Mouse (Mus musculus): ENCODE measurements at regions not wholly inside any gene's neighbourhood (a gene's known extent, or its start where the extent isn't known, plus 50 kb on each side); places are given as distances from the start of the nearest gene placed in this dataset.
A peak's percentile ranks its signal among the peaks of the same experiment; 100 is the strongest.

DNA sequence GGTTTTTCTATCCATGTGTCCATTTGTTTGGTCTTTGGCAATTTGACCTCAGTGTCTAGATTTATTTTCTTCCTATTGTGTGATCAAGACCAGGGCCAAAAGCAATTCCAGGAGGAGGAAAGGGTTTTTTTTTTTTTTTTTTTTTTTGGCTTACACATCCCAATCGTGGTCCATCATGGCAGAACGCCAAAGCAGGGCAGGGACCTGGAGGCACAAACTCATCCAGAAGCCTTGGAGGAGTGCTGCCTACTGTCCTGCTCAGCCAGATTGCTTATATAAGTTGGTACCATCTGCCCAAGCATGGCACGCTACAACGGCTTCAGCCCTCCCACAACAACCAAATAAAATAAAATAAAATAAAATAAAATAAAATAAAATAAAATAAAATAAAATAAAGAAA is 286.5 kb upstream of the Ndst3 start:
- WGBS, result 75% methylated on average over 4 of the region's 4 CpGs
- ATAC-seq (ENCODE audit: low FRiP score) (no peak), DNase-seq (ENCODE audit: low spot score) (no peak)
- Histone ChIP-seq H3K9ac (no peak overlapping the region), H3K4me1 (replicated peaks; ENCODE audit: control insufficient read depth, insufficient read depth, low read length) (no peaks in the 10 kb centered on the region), H3K9me3 (ENCODE audit: control insufficient read depth, low read length) (no peaks in the 10 kb centered on the region), H3K4me3 (replicated peaks; ENCODE audit: low read length) (no peak overlapping the region), H3K27me3 (ENCODE audit: control insufficient read depth, insufficient read depth, low read length) (no peaks in the 10 kb centered on the region), H3K27ac (no peak overlapping the region), H3K4me2 (replicated peaks) (no peak overlapping the region), H3K36me3 (replicated peaks; ENCODE audit: control insufficient read depth, insufficient read depth) (no peaks in the 10 kb centered on the region)

DNA sequence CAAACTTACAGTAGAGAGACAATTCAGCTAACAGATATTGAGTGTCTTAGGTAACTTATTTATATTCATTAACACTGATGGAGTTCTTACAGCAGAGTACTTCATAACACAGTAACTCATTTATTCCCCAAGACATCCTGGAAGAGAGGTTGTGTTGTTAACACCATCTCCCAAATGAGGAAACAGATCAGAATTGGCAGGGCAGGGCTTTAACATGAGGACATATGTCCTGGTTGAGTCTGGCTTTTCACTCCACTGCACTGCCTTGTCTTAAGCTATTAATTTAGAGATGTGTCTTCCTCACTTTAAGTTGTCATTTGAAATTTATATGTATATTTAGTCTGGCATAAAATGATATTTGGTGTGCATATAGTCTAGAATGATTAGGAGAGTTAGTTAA is 292.4 kb upstream of the Ndst3 start:
- H3K36me3 ChIP-seq (replicated peaks; ENCODE audit: control insufficient read depth, insufficient read depth), result no peaks in the 10 kb centered on the region
- no peak overlapping the region for H3K9ac ChIP-seq
- no peaks in the 10 kb centered on the region for H3K4me1 ChIP-seq (replicated peaks; ENCODE audit: control insufficient read depth, insufficient read depth, low read length)
- H3K27me3 ChIP-seq (ENCODE audit: control insufficient read depth, insufficient read depth, low read length), result no peaks in the 10 kb centered on the region
- ATAC-seq (ENCODE audit: low FRiP score) (no peak), DNase-seq (ENCODE audit: low spot score) (no peak)
- no peak overlapping the region for H3K27ac ChIP-seq
- no peak overlapping the region for H3K4me2 ChIP-seq (replicated peaks)
- H3K4me3 ChIP-seq (replicated peaks; ENCODE audit: low read length), result no peak overlapping the region
- H3K9me3 ChIP-seq (ENCODE audit: control insufficient read depth, low read length), result no peaks in the 10 kb centered on the region

DNA sequence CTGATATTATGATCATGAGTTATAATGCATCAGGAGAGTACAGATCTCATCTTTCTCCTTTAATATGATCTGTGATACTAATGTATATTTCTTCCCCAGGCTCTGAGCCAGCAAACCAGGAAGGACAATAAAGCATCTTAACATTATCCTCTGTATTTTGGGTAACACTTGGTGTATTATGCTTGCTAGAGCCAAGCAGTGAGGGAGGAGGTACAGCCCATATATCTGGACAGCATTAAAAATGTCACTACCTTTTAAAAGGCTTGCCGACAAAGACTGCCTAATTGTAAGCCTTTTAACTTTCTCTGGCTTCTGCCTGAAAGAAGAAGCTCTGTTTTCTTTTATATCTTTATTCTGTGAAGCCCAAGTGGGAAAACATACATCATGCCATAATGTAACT is 292.9 kb upstream of the Ndst3 start:
- Histone ChIP-seq H3K36me3 (replicated peaks; ENCODE audit: control insufficient read depth, insufficient read depth) (no peaks in the 10 kb centered on the region), H3K27ac (no peak overlapping the region), H3K9me3 (ENCODE audit: control insufficient read depth, low read length) (no peaks in the 10 kb centered on the region), H3K4me1 (replicated peaks; ENCODE audit: control insufficient read depth, insufficient read depth, low read length) (no peaks in the 10 kb centered on the region), H3K4me2 (replicated peaks) (no peak overlapping the region), H3K9ac (no peak overlapping the region), H3K4me3 (replicated peaks; ENCODE audit: low read length) (no peak overlapping the region), H3K27me3 (ENCODE audit: control insufficient read depth, insufficient read depth, low read length) (no peaks in the 10 kb centered on the region)
- DNase-seq (ENCODE audit: low spot score), result no peak
- 75% methylated on average over 1 of the region's 1 CpGs for WGBS
- ATAC-seq (ENCODE audit: low FRiP score), result no peak

DNA sequence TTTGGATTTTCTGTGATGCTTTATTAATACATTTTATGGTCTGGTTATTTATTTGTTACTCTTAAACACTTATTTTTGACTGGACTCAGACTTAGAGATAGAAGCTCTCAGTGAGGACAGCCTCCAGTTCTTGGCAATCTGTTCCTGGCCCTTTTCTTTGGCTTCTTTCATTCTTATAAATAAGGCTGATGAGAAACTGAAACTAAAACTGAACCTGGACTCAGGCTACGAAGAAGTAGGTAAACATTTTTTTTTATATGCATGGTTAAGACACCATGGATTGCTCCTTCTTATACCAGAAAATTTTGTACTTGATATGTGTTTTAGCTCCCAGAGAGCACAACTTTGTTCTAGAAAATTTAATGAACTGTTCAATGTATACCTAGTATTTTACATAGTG is 293.4 kb upstream of the Ndst3 start:
- DNase-seq (ENCODE audit: low spot score), result no peak
- Histone ChIP-seq H3K27me3 (ENCODE audit: control insufficient read depth, insufficient read depth, low read length) (no peaks in the 10 kb centered on the region), H3K4me1 (replicated peaks; ENCODE audit: control insufficient read depth, insufficient read depth, low read length) (no peaks in the 10 kb centered on the region), H3K9me3 (ENCODE audit: control insufficient read depth, low read length) (no peaks in the 10 kb centered on the region), H3K4me2 (replicated peaks) (no peak overlapping the region), H3K36me3 (replicated peaks; ENCODE audit: control insufficient read depth, insufficient read depth) (no peaks in the 10 kb centered on the region), H3K4me3 (replicated peaks; ENCODE audit: low read length) (no peak overlapping the region), H3K27ac (no peak overlapping the region), H3K9ac (no peak overlapping the region)
- 72% methylated on average over 1 of the region's 1 CpGs for WGBS
- ATAC-seq (ENCODE audit: low FRiP score), result no peak

DNA sequence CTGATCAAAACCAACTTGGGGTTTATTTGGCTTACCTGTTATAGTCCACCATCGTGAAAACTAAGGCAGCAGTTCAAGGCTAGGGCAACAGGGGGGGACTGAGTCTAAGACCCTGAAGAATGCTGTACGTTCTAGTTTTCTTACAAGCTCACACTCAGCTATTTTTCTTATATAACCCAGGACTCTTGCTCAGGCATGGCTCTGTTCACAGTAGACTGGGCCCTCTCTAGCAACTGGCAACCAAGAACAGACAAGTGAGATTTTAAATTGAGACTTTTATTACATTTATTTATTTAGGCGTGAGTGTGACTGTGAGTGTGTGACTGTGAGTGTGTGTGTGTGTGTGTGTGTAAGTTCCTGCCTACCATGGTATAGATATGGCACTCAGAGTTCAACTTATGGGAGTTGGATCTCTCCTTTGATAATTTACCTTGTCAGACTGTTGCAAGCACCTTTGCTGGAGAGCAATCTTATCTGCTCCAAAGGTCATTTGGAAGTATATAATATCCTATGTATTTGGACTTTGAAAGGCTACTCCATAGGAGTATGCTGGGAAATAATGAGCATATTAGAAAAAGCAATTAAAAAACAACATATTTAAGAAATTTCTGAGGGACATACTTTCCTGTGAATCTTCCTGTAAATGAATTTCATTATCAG is 309.4 kb upstream of the Ndst3 start:
- Histone ChIP-seq H3K4me3 (replicated peaks; ENCODE audit: low read length) (no peak overlapping the region), H3K27ac (no peak overlapping the region), H3K4me1 (replicated peaks; ENCODE audit: control insufficient read depth, insufficient read depth, low read length) (no peaks in the 10 kb centered on the region), H3K4me2 (replicated peaks) (no peak overlapping the region), H3K9ac (no peak overlapping the region), H3K36me3 (replicated peaks; ENCODE audit: control insufficient read depth, insufficient read depth) (no peaks in the 10 kb centered on the region), H3K27me3 (ENCODE audit: control insufficient read depth, insufficient read depth, low read length) (no peaks in the 10 kb centered on the region), H3K9me3 (ENCODE audit: control insufficient read depth, low read length) (no peaks in the 10 kb centered on the region)
- 85% methylated on average over 3 of the region's 3 CpGs for WGBS
- ATAC-seq (ENCODE audit: low FRiP score), result no peak
- DNase-seq (ENCODE audit: low spot score), result no peak

DNA sequence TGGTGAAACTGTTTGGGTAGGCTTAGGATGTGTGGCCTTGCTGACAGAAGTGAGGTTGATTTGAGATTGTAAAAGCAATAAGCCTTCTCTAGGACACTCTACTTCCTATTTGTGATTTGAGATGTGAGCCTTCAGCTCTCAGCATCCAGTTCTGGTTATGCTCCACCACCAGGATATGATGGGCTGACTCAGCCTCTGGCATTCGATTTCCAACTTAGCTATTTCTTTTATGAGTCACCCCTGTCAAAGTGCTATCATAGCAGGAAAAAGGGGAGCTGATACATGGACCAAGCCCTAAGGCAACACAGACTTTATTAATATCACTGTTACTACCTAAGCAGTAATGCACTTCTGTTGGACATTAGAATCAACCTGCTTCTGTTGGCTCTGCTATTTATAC is 310.2 kb upstream of the Ndst3 start:
- Histone ChIP-seq H3K4me1 (replicated peaks; ENCODE audit: control insufficient read depth, insufficient read depth, low read length) (no peaks in the 10 kb centered on the region), H3K27ac (no peak overlapping the region), H3K27me3 (ENCODE audit: control insufficient read depth, insufficient read depth, low read length) (no peaks in the 10 kb centered on the region), H3K9me3 (ENCODE audit: control insufficient read depth, low read length) (no peaks in the 10 kb centered on the region), H3K4me2 (replicated peaks) (no peak overlapping the region), H3K36me3 (replicated peaks; ENCODE audit: control insufficient read depth, insufficient read depth) (no peaks in the 10 kb centered on the region), H3K4me3 (replicated peaks; ENCODE audit: low read length) (no peak overlapping the region), H3K9ac (no peak overlapping the region)
- 68% methylated on average over 1 of the region's 1 CpGs for WGBS
- no peak for DNase-seq (ENCODE audit: low spot score)
- no peak for ATAC-seq (ENCODE audit: low FRiP score)

DNA sequence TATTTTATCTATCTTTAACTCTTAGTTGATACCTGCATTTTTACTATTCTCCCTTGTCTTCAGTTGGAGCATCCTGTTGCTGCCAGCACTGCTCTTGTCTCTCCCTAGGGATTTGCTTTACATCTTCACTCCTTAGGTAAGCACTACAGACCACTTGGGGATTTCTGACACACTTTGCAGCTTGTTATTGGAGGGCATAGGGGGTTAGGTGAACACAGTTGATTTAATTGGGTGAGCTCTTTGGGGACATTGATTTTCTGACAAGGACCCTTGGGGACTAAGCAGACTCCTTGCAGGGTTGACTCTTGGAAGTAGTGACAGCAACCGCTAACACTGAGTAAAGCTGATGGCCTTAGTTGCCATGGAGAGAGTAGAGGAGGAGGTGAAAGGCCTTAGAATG is 309.0 kb upstream of the Tram1l1 start:
- Histone ChIP-seq H3K27me3 (ENCODE audit: control insufficient read depth, insufficient read depth, low read length) (no peaks in the 10 kb centered on the region), H3K36me3 (replicated peaks; ENCODE audit: control insufficient read depth, insufficient read depth) (no peaks in the 10 kb centered on the region), H3K4me2 (replicated peaks) (no peak overlapping the region), H3K9me3 (ENCODE audit: control insufficient read depth, low read length) (no peaks in the 10 kb centered on the region), H3K4me1 (replicated peaks; ENCODE audit: control insufficient read depth, insufficient read depth, low read length) (no peaks in the 10 kb centered on the region), H3K4me3 (replicated peaks; ENCODE audit: low read length) (no peak overlapping the region), H3K27ac (no peak overlapping the region), H3K9ac (no peak overlapping the region)
- no peak for ATAC-seq (ENCODE audit: low FRiP score)
- DNase-seq (ENCODE audit: low spot score), result no peak
- 81% methylated on average over 1 of the region's 1 CpGs for WGBS

DNA sequence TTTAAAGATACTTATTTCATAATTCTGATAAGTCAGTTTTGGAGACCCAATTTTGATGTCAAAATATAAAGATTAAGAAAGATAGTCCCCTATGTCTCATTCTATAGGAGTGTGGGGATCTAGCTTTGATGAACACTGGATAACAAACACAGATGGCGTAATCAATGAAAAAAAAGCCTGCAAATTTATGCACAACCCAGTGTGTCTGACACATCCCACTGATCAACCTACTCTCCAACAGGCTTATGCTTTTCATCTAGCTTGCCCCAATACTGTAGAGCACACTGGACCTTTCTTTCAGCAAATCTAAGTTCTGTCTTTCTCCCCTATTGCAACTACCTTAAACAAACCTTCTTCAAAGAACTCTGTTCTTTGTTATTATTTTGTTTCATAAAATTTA is 302.0 kb upstream of the Tram1l1 start:
- no peak overlapping the region for H3K4me2 ChIP-seq (replicated peaks)
- no peaks in the 10 kb centered on the region for H3K9me3 ChIP-seq (ENCODE audit: control insufficient read depth, low read length)
- H3K9ac ChIP-seq, result no peak overlapping the region
- no peak for DNase-seq (ENCODE audit: low spot score)
- H3K27ac ChIP-seq, result no peak overlapping the region
- no peak for ATAC-seq (ENCODE audit: low FRiP score)
- 88% methylated on average over 1 of the region's 1 CpGs for whole genome bisulfite sequencing
- no peaks in the 10 kb centered on the region for H3K36me3 ChIP-seq (replicated peaks; ENCODE audit: control insufficient read depth, insufficient read depth)
- no peaks in the 10 kb centered on the region for H3K27me3 ChIP-seq (ENCODE audit: control insufficient read depth, insufficient read depth, low read length)
- no peaks in the 10 kb centered on the region for H3K4me1 ChIP-seq (replicated peaks; ENCODE audit: control insufficient read depth, insufficient read depth, low read length)
- H3K4me3 ChIP-seq (replicated peaks; ENCODE audit: low read length), result no peak overlapping the region

DNA sequence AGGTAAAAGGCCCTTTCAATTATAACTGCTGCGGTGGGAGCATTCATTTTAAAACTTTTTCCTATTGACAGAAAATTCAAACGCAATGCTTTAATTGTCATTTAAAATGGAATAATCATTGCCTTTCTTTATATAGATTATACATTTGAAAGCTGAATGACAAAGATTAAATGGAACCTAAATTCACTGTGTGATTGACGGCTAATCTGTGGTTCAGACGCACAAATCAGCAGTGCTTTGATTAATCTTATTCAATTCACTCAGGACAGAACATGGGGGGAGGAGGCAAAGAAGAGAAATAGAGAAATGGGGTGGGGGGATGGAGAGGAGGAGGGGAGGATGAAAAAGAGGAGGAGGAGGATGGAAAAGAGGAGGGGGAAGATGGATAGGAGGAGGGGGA is 294.5 kb upstream of the Tram1l1 start:
- 51% methylated on average over 4 of the region's 4 CpGs for WGBS
- Histone ChIP-seq H3K27me3 (ENCODE audit: control insufficient read depth, insufficient read depth, low read length) (no peaks in the 10 kb centered on the region), H3K9ac (no peak overlapping the region), H3K9me3 (ENCODE audit: control insufficient read depth, low read length) (no peaks in the 10 kb centered on the region), H3K4me3 (replicated peaks; ENCODE audit: low read length) (no peak overlapping the region), H3K36me3 (replicated peaks; ENCODE audit: control insufficient read depth, insufficient read depth) (no peaks in the 10 kb centered on the region), H3K27ac (no peak overlapping the region), H3K4me1 (replicated peaks; ENCODE audit: control insufficient read depth, insufficient read depth, low read length) (no peaks in the 10 kb centered on the region), H3K4me2 (replicated peaks) (no peak overlapping the region)
- DNase-seq (ENCODE audit: low spot score), result no peak
- no peak for ATAC-seq (ENCODE audit: low FRiP score)

DNA sequence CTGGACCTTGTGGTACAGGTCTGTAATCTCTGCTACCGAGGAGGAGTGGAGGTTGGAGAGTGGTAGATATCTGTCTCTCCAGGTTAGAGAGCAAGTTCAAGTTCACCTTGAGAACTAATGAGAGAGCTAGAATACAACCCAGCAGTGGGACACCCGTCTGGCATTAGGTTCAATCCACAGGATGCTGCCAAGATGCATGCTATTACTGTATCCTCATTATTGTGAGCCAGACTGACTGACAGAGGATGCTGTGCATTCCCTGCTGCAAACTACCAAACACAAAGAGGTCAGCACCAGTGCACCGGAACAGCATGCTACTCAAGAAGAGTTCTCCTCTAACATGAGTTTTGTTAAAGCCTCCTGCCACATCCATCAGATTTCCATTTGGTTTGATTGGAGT is 253.6 kb upstream of the Tram1l1 start:
- no peaks in the 10 kb centered on the region for H3K27me3 ChIP-seq (ENCODE audit: control insufficient read depth, insufficient read depth, low read length)
- H3K4me1 ChIP-seq (replicated peaks; ENCODE audit: control insufficient read depth, insufficient read depth, low read length), result peaks cover 3% of the 10 kb centered on the region; the same call in 1 of the 2 replicates
- H3K4me2 ChIP-seq (replicated peaks), result no peak overlapping the region
- 71% methylated on average over 3 of the region's 3 CpGs for WGBS
- H3K4me3 ChIP-seq (replicated peaks; ENCODE audit: low read length), result no peak overlapping the region
- H3K9ac ChIP-seq, result no peak overlapping the region
- H3K36me3 ChIP-seq (replicated peaks; ENCODE audit: control insufficient read depth, insufficient read depth), result no peaks in the 10 kb centered on the region
- ATAC-seq (ENCODE audit: low FRiP score), result no peak
- DNase-seq (ENCODE audit: low spot score), result no peak
- H3K9me3 ChIP-seq (ENCODE audit: control insufficient read depth, low read length), result no peaks in the 10 kb centered on the region
- peak overlapping the region; percentile 40; the same call in 1 of the 2 replicates for H3K27ac ChIP-seq

All from hindbrain, embryonic 14.5 days (tissue).